Mouse (Mus musculus) embryo, embryonic 11 days (tissue): ENCODE data around the gene Gnb1l.

Source experiments
- DNase-seq: peaks from one replicate; pipeline ENCODE4 v3.0.0-alpha.2; 2015

Gnb1l gene

DNA sequence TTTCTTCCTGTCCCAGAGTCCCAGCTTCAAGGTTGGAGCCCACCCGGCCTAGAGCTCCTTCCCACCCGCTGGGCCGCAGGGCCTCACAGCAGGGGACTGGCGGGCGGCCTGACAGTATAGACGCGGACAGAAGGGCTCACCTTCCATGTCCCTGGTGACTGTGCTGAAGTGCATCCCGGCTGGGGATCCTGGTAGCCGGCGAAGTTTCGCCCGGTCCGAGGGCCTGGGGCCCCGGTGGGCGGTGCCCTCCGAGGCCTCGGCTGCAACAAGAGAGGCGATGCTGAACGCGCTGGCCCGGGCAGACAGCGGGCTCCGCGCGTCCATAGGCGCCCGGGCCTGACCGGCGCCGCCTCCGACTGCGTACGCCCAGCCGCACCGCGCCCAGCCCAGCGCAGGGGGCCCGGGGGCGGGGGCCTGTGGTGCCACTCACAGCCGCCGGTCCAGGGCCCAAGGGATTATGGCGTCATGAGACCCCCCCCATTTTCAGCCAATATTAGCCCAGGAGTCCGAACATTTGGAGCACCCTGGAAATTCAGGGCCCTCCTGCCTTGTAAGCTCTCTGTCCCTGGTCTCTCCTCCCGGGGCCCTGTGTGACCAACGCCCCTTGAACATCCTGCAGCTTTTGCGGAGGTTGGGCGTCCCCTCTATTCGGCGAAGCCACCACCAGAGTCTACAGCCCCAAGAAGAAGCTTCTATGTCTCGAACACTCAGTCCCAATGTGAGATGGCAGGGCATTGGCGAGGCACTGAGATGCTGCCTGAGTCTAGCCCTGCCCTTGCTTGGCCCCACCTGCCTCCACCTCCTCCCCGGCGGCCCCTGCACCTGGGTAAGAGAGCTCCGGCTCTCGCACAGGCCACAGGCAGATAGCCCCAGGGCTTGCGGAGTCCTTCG is 89.6 kb downstream of the Gnb1l start:
- peak; percentile 73 for DNase-seq

DNA sequence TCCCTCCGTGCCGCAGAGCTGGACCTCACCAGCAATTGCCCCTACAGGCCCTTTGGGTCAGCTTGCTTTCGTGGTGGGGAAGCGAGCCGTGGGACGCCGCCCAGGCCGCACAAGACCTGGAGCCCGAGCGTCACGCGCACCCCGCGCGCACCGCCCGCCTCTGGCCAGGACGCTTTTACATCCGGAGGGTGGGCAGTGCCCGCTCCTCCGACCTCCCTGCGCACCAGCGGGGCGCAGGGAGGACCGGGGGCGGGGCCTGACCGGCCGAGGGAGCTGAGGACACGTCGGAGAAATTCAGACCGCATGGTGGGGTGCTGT is 90.2 kb downstream of the Gnb1l start:
- no peak for DNase-seq

DNA sequence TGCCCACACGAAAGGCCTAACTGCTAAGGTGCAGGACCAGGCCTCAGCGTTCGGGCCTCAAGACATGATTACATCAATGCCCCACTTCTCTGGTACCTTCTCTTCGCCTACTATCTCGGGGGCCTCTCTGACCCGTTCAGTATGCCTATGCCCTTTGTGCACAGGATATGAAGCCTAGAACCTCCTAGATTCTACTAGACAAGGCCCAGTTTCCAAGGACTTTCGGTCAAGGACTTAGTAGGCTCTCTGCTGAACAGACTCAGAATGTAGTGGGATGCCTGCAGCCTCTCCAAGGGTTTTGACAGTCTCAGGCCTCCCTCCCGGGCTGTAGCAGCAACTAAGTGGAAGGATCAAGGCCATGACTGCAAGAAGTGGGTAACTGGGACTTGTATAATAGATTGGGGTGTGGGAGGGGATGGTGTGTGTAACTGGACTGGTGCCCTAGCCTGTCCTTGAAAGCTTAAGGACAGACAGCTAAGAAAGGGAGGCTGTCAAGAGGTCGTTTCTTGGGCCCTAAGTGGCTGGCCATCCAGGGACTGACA is 90.6 kb downstream of the Gnb1l start:
- no peak for DNase-seq

DNA sequence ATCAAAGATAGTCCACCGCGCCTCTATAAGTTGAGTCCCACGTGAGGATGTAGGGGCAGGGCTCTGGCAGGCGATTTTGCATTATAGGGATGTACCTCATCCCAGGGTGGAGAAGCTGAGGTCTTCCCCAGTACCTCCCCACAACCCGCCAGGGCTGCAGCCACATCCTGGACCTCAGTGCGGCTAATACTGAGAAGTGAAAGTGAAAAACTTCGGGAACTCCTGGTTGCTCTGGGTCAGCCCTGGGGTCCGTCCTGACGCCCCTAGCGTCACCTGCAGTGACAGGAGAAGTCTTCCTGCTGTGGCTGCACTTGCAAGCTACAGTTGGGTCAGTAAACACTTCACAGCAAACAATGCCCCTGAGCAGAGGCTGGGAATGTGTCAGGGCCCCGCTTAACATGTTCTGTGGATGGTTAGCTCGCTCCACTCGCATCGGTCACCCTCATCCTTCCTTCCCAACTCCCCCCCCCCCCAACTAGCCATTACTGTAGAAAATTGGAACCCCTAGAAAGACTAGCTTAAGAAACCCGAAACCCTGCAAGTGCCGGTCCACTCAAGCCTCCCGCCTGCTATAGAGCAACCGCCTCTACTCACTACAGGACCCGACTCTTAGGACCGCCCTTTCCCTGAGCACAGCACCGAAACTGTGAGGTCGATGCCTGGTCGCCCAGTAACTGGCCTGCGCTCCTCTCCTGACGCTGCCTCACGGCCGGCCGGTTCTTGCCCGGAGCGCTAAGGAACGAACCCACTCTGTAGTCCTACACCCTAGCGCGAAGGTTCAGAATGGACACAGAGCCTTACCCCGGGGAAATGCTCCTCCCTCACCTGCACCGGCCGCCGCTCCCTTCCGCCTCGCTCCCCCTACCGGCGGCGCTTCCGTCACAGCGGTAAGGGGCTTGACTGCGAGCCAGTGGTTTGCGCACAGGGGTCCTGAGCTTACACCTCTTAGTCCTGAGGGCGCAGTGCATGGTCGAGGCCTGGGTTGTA is 91.6 kb downstream of the Gnb1l start, which contains the start of gene Tbx1:
Gene Tbx1 (minus strand): TSS at position 868 of the 987 bp plus-strand sequence.
- DNase-seq: no peak

DNA sequence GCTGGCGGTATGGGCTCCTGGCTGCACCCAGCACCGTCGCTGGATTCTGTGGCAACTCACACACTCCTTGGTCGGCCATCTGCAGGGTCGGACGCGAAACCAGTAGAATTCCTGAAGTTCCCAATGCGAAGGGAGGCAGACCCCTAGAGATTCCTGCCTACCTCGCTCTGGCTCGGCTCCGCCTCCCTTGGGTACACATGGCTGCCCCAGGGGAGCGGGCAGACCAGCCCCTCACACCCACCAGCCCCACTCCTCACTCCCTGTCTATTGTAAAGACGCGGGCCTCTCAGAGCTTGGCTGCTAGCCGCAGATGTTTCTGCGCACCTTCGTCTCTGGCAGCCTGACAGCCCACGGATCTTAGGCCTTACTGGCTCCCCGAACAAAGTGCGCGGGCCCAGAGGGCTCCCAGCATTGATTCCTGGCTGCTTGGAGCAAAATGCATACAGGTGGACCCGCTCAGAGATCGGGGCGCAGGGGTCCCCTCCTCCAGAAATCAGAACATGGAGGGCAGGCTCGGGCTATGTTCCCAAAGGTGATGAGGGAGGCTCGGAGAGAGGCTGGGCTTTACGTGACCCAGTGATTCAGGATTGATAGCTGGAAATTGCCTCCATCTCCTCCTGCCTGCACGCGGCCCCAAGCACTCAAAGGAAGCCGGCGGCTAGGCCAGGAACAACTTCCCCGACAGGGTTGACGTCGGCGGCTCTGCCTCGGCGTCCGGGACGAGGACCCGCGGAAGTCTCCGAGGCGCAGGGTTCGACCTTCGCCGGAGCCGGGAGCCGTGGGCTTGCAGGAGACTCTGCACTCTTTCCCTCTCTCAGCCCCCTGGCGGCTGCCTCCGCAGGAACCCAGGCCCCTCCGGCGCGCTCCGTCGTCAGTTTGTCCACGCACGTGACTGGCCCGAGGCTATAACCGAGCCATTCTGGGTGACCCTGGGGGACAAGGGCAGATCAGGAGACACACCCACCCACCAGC is 92.8 kb downstream of the Gnb1l start:
- peak; percentile 78 for DNase-seq

DNA sequence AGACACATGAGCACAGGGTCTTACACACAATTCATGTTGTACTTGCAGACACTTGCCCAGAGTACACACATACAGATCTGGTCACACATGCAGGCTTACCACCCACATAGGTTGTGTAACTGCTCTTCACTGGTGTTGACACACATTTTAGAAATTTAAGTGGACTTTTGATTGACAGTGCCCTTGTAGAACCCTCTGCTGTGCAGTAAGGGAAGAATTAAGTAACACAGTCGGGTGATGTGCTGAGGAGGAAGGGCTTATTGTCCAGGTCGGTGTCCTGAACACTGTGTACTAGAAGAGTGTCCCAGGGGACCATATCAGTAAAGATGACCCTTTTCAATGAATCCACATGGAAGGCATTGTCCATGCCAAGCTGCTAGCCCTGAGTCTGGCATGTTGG is 95.4 kb downstream of the Gnb1l start:
- no peak for DNase-seq

DNA sequence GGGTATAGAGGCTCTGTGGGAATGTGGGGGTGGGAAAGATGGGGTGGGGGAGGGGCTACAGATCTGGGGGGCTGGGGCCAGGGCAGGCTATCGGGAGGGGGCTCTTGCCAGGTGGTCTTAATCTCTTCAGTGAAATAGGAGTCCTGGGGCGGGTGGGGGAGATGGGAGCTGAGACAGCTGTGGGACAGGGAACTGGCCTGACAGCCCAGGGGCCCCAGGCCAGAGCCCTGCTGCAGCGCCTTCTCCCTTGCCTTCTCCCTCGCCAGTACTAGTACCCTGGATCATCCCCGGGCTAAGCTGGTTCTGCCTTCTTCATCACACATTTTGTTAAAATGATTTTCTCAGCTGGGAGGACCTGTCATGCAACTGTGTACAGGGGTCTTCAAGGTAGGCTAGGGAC is 97.7 kb downstream of the Gnb1l start:
- no peak for DNase-seq

DNA sequence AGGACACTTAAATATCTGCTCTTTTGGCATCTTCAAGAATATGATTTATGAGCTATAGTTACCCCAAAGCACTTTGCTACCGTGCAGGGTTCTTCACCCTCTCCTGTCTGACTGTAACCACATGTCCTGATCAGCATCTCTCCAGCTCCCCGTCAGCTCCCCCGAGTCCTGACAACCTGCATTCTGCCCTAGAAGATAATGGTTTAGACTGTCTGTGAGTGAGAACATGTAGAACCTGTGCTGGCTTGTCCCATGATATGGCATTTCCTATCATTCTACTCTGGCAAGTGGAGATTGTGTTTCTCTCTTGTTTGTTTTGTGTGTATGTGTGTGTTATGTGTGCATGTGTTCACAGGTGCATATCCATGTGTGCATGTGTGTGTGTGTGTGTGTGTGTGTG is 99.5 kb downstream of the Gnb1l start:
- no peak for DNase-seq

DNA sequence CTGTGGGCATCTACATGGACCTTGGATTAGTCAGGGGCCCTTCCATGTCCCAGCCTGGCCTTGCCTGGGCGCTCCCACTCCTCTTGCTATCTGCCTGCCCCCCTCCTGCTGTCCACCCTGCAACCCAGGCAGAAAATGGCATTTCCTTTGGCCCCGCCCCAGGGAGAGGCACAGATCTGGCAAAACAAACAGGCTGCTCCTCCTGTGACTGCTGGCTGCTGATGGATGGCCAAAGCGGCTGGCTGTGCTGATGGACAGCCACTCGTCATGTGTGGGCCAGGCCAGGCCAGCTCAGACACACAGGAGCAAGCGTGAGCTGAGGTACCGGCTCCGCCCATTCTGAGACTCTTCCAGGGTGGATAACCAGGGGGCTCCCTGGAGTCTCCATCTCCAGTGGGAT is 102.9 kb downstream of the Gnb1l start:
- no peak for DNase-seq

DNA sequence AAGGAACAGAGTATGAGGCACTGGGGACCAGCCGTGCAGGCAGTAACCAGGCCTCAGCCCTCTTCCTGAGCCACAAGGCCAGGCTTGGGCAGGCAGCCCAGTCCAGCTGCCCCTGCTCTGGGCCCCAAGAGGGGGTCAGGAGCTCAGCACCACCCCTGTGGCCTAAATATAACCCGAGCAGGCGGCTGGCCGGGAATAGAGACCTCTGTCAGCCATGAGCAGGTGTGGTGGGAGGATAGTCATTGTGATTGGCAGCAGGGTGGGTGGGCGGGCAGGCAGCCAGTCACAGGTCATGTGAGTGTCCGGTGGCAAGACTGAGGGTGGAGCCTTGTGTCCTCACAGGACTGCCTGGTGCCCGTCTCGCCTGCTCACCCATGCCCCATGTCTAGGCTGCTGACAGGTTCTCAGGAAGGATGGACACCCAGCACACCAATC is 105.8 kb downstream of the Gnb1l start:
- DNase-seq: no peak

DNA sequence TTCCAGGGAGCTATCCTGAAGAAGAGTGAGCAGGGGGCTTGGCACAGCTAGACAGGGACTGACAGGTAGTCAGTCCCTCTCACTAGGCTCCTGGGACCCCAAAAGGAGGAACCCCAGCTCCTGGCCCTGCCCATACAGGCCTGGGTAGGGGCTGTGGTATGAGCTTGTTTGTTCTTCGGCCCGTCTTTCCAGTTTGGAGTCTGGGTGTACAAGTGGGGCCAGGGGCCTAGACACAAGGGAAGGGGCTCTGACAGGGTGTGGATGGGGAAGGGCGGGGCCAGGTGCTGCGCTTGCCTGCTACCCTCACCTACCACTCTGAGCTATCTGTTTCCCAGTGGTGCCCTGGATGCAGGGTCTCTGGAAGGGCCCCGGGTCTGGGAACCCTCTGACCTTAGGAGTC is 107.2 kb downstream of the Gnb1l start:
- no peak for DNase-seq

DNA sequence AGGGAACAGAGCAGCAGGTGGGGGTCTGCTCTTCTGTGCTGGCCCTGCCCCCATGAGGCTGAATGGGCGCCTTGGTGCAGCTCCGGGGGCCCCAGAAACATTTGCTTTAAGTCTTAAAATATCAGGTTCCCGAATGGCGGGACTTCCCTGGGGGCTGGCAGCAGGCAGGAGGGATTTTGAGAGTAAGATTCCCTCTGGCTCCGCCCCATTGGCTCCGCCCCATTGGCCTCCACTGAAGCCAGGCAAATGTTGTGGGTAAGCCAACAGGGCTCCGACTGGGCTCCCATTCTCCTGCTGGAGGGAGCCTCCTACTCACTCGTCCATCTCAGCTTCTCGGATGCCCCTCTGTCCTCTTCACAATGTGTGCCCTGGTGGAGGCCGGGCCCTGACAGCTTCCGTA is 109.7 kb downstream of the Gnb1l start:
- DNase-seq: peak; percentile 70

DNA sequence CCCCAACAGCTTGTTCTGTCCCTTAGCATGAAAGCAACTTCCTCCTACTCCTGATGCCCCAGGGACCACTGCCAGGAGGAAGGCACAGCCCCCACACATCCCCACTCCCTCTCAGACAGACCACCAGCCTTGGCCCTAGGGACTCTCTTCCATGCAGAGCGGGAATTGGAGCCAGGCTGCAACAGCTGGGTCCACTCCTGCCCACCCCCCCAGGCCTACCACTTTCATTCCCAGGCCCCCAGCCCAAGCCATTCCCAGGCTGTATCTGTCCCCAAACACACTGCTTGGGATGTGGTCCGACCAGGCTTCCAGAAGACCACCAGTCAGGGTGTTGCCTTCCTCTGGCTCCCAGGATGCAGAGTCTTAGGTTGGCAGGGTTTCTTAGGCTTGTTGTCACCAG is 110.6 kb downstream of the Gnb1l start:
- no peak for DNase-seq

DNA sequence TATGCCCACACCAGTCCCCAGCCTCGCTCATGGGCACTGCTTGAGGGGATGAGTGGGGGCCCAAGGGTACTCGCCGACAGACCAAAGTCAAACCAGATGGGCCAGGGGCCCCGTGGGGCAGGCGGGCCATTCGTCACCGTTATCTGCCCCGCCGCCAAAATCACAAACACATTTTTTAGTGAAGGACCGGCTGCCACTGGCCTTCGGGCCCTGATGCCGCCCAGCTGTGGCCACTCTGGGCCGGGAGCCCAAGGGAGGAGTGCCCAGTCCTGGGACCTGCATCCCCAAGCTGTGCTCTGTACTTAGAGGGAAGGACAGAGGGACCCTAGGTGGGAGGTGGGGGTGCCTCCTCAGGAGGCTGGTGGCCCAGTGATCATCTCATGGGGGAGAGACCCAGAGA is 113.2 kb downstream of the Gnb1l start:
- DNase-seq: no peak

DNA sequence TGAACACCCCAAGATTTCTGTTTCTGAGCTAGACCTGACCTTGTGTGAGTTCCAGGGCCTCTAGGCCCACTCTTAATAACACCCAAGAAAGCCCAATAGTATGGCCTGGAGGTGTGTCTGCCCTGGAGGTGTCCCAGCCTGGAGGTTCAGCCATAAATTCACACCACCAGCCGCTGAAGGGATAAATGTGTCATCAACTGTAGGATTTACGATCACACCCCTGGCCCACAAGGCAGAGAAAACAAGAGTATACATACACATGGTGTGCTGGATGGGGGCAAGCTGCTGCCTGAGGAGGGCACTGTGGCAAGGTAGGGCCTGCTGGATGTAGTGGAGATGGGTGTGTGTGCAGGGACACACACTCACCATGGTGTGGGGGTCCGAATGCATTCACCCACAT is 114.8 kb downstream of the Gnb1l start:
- no peak for DNase-seq
